Mouse (Mus musculus): Measurements from ENCODE around the gene Sema4a.

Sema4a gene

DNA sequence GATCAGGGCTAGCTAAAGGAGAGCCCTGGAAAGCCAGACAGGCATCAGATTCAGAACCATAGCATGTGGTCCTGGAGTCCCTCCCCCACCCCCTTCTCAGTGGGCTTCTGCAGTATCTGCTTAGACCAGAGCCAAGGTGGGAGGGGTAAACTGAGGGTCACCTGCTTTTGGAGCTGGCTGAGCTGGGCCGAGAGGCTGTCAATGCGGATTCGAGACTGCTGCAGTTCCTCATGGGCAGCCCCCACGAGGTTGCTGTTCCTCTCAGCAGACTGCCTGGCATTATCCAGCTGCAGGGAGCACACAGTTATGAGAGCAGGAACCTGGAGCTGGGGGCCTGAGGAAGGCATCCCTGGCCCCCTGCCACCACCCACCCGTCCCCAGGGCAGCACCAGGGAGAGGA, 25.1 kb upstream of the Sema4a start:
- 79% methylated on average over 5 of the region's 5 CpGs for WGBS

GRCm38 (mm10) chr3:88484597-88485316, 23.8 kb upstream of the Sema4a start:
- WGBS, result 59% methylated on average over 39 of the region's 39 CpGs

GRCm38 (mm10) chr3:88483621-88484020, 22.6 kb upstream of the Sema4a start:
- WGBS, result 14% methylated on average over 5 of the region's 5 CpGs

GRCm38 (mm10) chr3:88483141-88483540, 22.2 kb upstream of the Sema4a start:
- WGBS, result 78% methylated on average over 8 of the region's 8 CpGs

- WGBS, result 43% methylated on average over 18 of the region's 18 CpGs
Observed at GRCm38 (mm10) chr3:88482336-88482735, 21.4 kb upstream of the Sema4a start.

DNA sequence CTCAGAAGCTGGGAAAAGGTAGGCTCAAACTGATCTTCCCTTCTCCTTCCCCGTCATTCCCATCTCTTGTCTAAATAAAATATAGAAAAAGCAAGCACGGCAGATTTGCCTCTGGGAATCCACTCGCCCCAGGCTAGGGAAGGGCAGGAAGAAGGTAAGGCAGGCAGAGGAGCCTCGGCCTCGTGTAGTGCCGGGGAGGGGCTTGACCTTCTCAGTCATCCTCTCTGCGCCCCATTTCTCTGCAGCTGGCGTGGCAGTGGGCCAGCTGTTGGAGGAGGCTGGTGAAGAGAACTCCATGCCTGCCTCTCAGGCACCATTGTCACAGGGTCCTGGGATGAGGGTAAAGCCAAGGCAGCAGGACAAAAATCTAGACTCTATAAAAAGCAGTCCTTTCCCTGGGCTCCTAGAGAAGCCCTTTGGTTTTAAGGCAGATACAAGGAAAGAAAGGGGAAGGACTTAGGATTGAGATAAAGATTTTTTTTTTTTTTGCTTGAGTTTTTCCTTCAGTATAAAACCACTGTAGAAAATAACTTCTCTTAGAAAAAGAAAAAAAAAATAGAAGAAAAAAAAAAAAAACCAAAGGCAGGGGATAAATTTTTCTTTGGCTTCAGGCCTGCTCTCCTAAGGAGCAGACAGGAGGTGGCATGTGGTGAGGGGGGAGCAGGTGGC, 20.5 kb upstream of the Sema4a start:
- WGBS, result 55% methylated on average over 8 of the region's 8 CpGs

DNA sequence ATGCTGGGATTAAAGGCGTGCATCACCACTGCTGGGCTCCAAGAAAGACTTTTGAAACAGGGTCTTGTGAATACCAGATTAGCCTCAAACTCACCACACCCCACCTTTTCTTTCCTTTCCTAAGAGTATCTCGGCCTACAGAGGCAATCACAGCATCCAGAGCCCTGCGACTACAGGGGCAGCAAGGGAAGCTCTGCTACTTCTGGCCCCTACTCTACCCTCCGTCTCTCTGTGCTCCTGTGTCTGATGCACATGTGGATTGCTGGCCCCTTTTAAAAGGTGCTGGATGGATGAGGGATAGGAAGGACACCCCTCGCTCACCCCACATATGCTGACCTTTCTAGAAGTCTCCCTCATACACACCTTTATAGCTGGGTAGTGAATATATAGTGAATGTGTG, 19.7 kb upstream of the Sema4a start:
- 95% methylated on average over 5 of the region's 5 CpGs for WGBS

DNA sequence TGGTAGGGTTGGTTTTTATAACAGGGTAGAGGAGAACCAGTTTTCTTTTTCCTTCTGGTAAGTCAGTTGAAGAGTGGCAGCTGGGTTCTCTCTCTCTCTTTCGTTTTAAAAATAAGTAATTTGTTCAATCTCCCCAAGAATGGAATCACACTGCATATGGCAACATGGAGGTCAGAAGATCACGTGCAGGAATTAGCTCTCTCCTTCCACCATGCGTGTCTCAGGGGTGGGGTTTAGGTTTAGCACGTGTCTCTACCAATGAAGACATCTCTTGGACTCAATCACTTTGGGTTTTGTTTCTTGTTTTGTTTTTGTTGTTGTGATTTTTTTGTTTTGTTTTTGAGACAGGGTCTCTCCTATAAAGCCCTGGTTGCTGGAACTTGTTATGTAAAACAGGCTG, 18.8 kb upstream of the Sema4a start:
- WGBS, result 77% methylated on average over 4 of the region's 4 CpGs

DNA sequence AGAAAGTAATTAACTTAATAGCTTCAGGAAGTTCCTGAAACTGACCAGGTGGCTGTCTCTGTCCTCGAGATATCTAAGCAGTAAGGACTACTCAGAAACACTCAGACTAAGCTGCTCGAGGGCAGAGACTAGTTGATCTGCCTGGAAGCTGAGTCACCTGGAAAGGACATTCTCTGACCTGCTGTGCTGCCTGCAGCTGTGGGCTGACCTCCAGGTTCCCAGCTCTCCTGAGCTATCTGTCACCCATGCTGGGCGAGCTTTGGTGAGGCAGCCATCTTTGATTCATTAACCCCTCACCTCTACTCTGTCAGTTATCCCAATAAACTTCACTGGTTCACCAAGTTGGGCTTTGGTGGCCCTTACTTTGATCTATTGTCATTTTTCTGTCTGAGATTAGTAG, 18.2 kb upstream of the Sema4a start:
- WGBS, result 53% methylated on average over 3 of the region's 3 CpGs

DNA sequence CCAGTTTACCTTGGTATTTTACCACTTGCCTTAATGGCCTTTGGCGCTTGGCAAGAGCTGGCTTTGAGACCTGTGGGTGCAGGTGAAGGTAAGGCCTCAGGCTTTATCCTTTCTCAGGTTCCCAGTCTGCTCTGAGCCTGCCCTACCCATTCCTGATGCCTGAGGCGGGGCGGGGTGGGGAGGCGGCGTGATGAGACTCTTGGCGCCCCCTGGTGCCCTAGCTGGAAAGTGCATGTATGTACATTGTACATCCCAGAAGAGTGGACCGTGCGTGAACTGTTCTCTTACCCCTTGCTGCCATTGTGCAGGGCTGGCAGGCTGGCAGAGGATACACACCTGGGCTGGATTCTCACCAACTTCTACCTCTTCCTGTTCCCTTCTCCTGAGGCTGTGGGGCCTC, 16.8 kb upstream of the Sema4a start:
- WGBS, result 4% methylated on average over 8 of the region's 8 CpGs

DNA sequence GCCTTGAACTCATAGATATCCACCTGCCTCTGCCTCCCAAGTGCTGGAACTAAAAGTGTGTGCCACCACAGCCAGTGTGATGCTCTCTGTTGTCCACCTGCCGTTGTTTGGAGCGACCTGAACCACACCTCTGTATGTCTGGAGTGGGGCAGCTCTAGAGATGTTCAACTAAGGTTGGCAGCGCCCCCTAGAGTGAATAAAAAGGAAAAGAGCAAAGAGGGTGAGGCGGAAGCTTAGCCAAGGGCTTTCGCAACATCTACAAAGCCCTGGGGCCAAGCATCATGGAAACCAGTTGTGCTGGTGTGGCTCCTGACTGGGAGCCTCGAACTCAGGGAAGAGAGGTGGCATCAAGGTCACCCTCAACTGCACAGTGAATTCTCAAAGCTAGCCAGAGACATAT, 15.4 kb upstream of the Sema4a start:
- 68% methylated on average over 6 of the region's 6 CpGs for WGBS

DNA sequence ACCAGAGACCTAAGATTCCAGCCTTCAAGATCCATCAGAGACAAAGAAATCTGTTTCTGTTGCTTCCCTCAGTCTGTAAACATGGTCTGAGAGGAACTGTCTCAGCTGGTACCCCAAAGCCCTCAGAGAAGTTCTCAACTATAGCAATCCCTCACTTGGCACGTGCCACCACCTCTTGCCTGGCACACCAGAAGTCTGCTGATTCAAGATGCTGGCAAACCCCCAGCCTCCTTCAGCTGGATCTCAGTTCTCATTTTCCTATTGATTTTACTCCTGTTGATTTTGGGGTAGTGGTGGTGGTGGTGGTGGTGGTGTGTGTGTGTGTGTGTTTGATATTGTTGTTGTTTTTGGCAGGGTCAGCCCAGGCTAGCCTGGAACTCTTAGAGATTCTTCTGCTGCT, 12.6 kb upstream of the Sema4a start:
- WGBS, result 55% methylated on average over 1 of the region's 1 CpGs

GRCm38 (mm10) chr3:88473020-88473419, 12.0 kb upstream of the Sema4a start:
- 39% methylated on average over 5 of the region's 5 CpGs for WGBS

GRCm38 (mm10) chr3:88470943-88471479, 10.0 kb upstream of the Sema4a start:
- 78% methylated on average over 10 of the region's 10 CpGs for WGBS

DNA sequence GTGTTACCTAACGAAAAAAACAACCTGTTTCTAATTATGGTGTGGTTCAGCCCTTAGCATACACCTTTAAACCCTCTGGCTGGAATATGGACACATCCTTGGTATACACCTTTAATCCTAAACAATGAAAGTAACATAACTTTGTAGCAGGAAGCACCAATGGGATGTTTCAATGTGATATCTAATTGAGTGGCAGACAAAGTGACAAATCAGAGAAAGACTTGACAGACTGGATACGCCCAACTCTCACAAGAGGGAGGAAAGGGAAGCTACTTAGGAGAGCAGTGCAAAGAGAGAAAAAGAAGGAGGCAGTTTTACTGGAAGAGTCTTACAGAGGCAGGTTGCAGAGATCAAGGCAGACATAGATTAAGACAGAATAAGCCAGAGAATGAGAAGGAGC, 8.5 kb upstream of the Sema4a start:
- 88% methylated on average over 2 of the region's 2 CpGs for WGBS

- 29% methylated on average over 16 of the region's 16 CpGs for WGBS
Observed at GRCm38 (mm10) chr3:88467116-88467824, 6.3 kb upstream of the Sema4a start.

GRCm38 (mm10) chr3:88465127-88465526, 4.1 kb upstream of the Sema4a start:
- 87% methylated on average over 2 of the region's 2 CpGs for WGBS

- WGBS, result 69% methylated on average over 3 of the region's 3 CpGs
Observed at GRCm38 (mm10) chr3:88464425-88464824, 3.4 kb upstream of the Sema4a start.

DNA sequence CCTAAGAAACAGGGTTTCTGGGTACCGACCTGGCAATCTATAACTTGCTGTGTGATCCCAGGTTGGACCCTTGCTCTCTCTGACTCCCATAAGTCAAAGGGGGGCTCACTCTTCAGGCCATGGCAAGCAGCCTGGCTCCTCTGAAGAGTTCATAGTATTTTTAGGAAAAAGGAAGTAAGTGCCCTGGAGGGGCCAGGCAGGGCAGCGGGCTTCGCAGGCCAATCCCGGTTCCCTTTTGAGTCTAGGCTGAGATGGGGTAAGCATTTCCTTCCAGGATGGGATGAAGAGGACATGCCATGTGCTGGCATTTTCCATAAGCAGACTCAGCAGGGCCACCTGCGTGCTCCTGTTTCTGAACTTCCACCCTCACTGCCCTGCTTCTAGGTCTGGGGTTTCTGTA, 953 bp downstream of the Sema4a start:
- WGBS, result 78% methylated on average over 5 of the region's 5 CpGs

DNA sequence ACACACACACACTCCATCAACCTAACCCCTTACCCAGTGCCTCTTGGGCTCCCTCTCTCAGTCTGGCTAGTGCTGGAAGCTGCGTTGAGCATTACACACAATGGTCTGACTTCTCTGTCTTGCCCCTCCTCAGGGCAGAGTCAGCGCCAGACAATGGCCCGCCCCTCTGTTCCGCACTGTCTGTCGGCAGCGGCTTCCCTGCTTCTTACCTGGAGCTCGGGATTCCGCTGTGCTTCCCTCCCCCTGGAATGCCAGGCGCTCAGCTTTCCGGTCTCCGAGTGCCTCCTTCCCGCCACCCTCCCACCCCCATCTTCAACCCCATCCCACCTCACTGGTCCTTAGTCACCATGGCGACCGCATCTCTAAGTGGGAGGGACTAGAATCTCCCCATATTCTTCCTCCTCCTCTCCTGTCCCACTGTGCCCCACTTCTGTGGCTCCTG, 2.2 kb downstream of the Sema4a start:
- under 1% methylated on average over 14 of the region's 14 CpGs for WGBS

- 71% methylated on average over 7 of the region's 7 CpGs for WGBS
Observed at GRCm38 (mm10) chr3:88456746-88457532, 4.0 kb downstream of the Sema4a start.

DNA sequence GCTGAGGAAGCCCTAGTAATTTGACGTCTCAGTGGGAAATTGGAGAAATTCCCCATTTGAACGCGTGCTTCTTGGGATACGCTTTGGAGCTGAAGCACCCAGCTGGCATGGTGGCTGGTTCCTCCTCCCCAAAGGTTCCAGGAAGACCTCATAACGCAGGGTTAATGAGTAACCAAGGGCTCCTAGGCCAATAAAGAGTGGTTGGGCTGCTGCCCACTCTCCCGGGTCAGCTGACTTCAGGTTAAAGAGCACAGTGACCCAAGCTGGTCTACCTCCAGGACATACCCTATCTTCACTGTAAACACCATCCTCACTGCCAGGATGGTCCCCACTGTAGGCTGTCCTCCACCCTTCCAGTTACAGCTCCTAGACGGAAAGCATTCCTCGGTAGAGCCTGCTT, 4.7 kb downstream of the Sema4a start:
- WGBS, result 89% methylated on average over 8 of the region's 8 CpGs

All from cerebral cortex, adult 2 months (tissue).